Mouse (Mus musculus): ENCODE measurements around the gene Trak1.

Gene Trak1

GRCm38 (mm10) chr9:121477305-121477911 is 180.1 kb downstream of the Trak1 start:
- peak; percentile 19 to 39 for DNase-seq (ENCODE audit: low spot score in 2 of 2)

DNA sequence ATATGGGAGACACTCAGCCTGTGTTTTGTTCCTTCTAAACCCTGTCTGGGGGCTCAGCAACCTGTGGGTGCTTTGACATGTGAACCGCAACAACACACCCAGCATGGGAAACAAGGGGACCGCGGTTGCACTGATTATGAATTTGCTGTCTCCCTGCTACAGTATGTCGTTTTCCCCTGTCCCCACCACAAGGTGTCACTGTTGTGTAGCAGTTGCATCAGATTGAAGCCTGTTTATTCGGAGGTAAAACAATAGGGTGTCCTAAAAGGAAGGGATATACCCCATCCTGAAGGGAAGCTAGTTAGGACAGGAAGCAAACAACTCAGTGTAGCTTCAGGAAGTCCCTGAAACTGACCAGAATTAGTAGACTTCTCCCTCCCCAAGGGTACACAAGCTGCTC is 182.2 kb downstream of the Trak1 start:
- DNase-seq (ENCODE audit: low spot score in 2 of 2): peak; percentile 22 to 23

DNA sequence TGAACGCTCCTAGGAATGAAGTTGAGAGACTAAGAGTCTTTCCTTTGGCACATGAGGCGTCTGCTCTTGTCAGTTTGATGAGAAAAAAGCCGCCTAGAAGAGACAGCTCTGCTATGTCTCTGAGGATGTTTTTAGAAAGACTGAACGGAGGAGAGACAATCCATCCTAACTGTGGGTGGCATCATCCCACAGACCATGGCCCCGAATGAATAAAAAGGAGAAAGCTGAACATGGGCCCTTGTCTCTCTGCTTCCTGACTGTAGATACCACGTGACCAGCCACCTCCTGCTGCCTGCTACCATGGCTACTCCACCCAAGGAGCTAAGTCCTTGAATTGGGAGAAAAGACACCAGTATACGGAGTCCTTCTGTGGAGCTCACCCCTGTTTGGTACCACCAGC is 189.9 kb downstream of the Trak1 start:
- DNase-seq (ENCODE audit: low spot score in 2 of 2): no peak

DNA sequence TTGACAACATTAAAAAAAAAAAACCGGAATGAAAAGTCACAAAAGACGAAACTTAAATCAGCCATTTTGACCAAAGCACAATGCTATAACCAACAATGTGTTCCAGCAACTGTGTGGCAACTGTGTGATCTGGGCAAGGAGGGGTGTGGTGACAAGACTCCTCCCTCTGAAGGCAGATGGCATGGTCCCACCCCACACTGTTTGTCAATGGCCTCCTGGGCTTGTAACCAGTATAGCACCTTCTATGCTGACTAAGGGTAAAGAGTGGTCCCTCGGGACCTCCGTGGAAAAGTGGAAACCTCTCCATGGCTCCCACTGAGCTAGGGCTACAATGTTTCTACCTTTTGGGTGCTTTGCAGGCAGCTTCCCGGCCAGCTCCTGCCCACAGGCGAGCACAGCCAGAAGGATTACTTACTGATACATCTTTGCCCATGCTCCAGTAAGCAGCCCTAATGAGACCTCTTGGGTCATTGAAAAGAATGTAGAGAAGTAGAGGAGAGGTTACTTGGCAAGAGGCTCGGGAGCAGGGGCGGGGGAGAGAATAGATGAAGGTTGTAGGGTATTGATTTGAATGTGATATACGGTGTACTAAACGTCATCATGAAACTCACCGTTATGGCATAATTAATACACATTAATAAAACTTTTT is 194.4 kb downstream of the Trak1 start:
- DNase-seq (ENCODE audit: low spot score in 2 of 2): no peak

GRCm38 (mm10) chr9:121494006-121494767 is 196.9 kb downstream of the Trak1 start:
- DNase-seq (ENCODE audit: low spot score in 2 of 2): no peak

DNA sequence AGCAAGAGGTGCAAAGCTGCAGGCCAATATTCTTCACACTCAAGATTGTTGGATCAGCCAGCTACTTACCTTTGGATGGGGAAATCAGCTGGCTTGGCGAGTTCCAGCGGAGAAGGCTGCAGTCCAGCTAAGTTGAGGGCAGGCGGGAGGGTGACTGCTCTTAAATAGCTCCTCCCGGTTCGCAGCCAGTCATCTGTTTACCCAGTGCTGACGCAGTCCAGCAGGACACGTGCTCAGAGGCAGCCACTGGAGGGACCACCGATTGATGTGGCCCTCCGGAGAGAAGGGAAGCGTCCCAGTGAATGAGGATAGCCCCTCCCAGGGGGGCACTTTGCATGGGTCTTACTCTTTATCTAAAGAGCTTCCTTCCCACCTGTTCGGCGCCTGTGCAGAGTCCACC is 198.2 kb downstream of the Trak1 start, which contains the start of gene Cck:
Cck (minus strand) TSS at position 166 of the 400 bp plus-strand sequence.
- DNase-seq (ENCODE audit: low spot score in 2 of 2): no peak

DNA sequence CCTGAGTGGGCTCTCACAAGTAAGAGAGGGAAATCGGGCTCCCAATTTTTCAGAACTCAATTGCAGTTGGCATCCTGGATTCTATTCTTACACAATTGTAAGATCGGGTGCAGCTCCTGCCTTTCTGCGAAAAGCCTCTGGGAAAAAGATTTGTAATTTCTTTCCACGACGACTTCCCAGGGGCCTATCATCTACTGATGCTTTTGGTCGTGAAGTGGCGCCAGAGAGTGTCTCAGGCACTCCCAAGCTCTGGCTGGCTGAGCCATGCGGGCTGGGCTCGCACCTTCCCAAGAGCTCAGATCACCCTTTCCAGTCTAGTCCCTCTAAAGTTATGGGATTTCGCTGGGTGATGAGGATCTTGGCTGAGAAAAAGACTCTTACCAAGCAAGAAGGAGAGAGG is 198.8 kb downstream of the Trak1 start:
- no peak for DNase-seq (ENCODE audit: low spot score in 2 of 2)

- DNase-seq (ENCODE audit: low spot score in 2 of 2): no peak
These were observed 208.0 kb downstream of the Trak1 start for GRCm38 (mm10) chr9:121505346-121505745.

GRCm38 (mm10) chr9:121506478-121507180 is 209.3 kb downstream of the Trak1 start:
- DNase-seq (ENCODE audit: low spot score in 2 of 2): no peak

DNA sequence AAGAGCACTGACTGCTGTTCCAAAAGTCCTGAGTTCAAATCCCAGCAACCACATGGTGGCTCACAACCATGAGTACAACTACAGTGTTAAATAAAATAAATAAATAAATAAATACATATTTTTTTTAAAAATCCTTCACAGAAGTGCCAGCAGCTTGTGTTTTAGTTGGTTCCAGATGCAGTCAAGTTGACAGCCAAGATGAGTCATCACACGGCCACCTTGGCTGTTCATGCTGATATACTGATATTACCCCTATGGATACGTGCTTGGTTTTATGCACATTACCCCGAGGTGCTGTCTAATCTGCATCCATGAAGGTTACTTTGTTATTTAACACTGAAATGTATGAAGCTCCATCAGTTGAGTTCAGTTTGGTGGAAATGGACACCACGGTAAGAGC is 214.6 kb downstream of the Trak1 start:
- no peak for DNase-seq (ENCODE audit: low spot score in 2 of 2)

DNA sequence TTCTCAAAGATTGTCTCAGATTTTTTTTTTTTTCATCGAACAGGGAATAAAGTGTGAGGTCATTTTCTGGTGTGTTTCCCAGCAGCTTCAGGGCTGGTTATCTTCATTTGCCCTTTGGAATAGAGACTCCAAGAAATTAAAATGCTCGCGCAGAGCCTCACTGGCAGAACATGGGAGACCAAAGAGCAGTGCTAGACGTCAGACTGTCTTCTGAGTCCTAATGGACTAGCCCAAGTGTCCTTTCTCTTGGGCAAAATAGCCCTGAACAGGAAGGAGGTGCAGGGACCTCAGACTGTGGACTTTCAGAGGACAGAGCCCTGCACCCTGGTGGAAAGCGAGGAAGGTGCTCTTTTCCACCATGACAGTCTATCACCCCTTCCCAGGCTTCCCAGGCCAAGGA is 217.2 kb downstream of the Trak1 start:
- DNase-seq (ENCODE audit: low spot score in 2 of 2): no peak

- no peak for DNase-seq (ENCODE audit: low spot score in 2 of 2)
These were observed 222.7 kb downstream of the Trak1 start for GRCm38 (mm10) chr9:121520047-121520446.

Measured in spleen, postnatal 36 days (tissue).